Mouse (Mus musculus): ENCODE measurements around the gene Sergef. TPM values are rescaled to one million over a fixed set of nuclear protein-coding genes. Genes with fewer than 3 reads are reported as not detected.

Sergef gene
- total RNA-seq, 1 experiment, result 5.4 TPM

GRCm38 (mm10) chr7:46591546-46591945, 48.1 kb downstream of the Sergef start:
- Histone ChIP-seq H3K4me3 (ENCODE audit: insufficient read depth in 1 of 2, low read depth in 1 of 2, low read length in 2 of 2, poor library complexity in 1 of 2, severe bottlenecking in 1 of 2) (no peak overlapping the region), H3K9me3 (ENCODE audit: control insufficient read depth, insufficient read depth, low read depth, low read length) (no peaks in the 10 kb centered on the region), H3K4me1 (ENCODE audit: control insufficient read depth in 2 of 2, insufficient read depth in 2 of 2, low read length in 2 of 2, poor library complexity in 1 of 2) (no peaks in the 10 kb centered on the region), H3K36me3 (ENCODE audit: control insufficient read depth, insufficient read depth, low read length, poor library complexity, severe bottlenecking) (no peaks in the 10 kb centered on the region), H3K27ac (ENCODE audit: insufficient read depth, low read depth, low read length, poor library complexity, severe bottlenecking) (no peak overlapping the region), H3K9ac (ENCODE audit: insufficient read depth, low read depth, low read length, poor library complexity, severe bottlenecking) (no peak overlapping the region)
- in situ Hi-C loops (cut with MboI; ENCODE audit: low sequenced_read_pairs in 2 of 2, unreplicated experiment in 2 of 2), result no loop called here
- TF ChIP-seq ZC3H11A (IDR thresholded peaks at IDR 0.05; ENCODE audit: borderline replicate concordance, low read depth, low read length) (no peak), HCFC1 (IDR thresholded peaks at IDR 0.05; ENCODE audit: borderline replicate concordance, insufficient read depth, low read length) (no peak), MAFK (IDR thresholded peaks at IDR 0.05; ENCODE audit: insufficient read depth, low read depth, low read length) (no peak), CHD2 (IDR thresholded peaks at IDR 0.05; ENCODE audit: low read depth, low read length) (no peak), ZNF384 (IDR thresholded peaks at IDR 0.05; ENCODE audit: low read depth, low read length) (no peak)
- DNase-seq (ENCODE audit: low read depth, low spot score), result no peak

DNA sequence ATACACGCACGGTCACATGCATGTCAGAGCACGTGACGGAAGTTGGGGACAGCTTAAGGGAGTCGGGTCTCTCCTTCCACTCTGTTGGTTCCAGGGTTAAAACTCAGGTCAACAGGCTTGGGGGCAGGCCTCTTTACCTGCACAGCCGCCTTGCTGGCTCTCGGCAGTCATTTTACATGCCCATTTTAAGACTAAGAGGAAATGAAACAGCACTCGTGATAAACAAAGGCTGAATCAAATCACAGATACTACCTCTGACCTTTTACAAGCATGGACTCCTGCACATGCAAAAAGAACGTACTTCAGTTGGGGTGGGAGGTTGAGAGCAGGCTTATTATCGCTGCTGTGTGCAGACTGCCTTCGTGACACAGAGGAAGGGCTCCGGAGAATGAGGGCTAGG, 50.4 kb downstream of the Sergef start:
- Histone ChIP-seq H3K36me3 (ENCODE audit: control insufficient read depth, insufficient read depth, low read length, poor library complexity, severe bottlenecking) (no peaks in the 10 kb centered on the region), H3K27ac (ENCODE audit: insufficient read depth, low read depth, low read length, poor library complexity, severe bottlenecking) (no peak overlapping the region), H3K9ac (ENCODE audit: insufficient read depth, low read depth, low read length, poor library complexity, severe bottlenecking) (no peak overlapping the region), H3K4me1 (ENCODE audit: control insufficient read depth in 2 of 2, insufficient read depth in 2 of 2, low read length in 2 of 2, poor library complexity in 1 of 2) (no peaks in the 10 kb centered on the region), H3K4me3 (ENCODE audit: insufficient read depth in 1 of 2, low read depth in 1 of 2, low read length in 2 of 2, poor library complexity in 1 of 2, severe bottlenecking in 1 of 2) (no peak overlapping the region), H3K9me3 (ENCODE audit: control insufficient read depth, insufficient read depth, low read depth, low read length) (no peaks in the 10 kb centered on the region)
- TF ChIP-seq ZNF384 (IDR thresholded peaks at IDR 0.05; ENCODE audit: low read depth, low read length) (no peak), CHD2 (IDR thresholded peaks at IDR 0.05; ENCODE audit: low read depth, low read length) (no peak), HCFC1 (IDR thresholded peaks at IDR 0.05; ENCODE audit: borderline replicate concordance, insufficient read depth, low read length) (no peak), MAFK (IDR thresholded peaks at IDR 0.05; ENCODE audit: insufficient read depth, low read depth, low read length) (no peak), ZC3H11A (IDR thresholded peaks at IDR 0.05; ENCODE audit: borderline replicate concordance, low read depth, low read length) (no peak)
- in situ Hi-C loops (cut with MboI; ENCODE audit: low sequenced_read_pairs in 2 of 2, unreplicated experiment in 2 of 2), result no loop called here
- DNase-seq (ENCODE audit: low read depth, low spot score), result no peak

DNA sequence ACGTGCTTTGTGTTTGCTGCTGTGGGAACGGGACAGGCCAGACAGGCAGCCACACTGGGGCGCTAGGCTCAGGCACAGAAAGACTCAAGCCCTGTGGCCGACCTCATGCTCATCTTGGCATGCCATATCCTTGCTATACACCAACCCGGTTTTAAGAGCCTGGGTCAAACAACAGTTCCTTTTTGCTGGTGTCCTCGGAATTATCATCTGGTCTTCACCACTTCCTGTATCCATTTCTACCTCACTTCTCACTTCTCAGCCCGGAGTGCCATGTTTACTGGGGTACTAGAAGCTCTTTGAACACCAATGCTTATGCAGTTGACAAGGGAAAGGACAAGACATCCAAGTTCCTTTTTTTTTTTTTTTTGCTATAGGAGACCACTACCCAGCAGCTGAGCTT, 51.6 kb downstream of the Sergef start:
- no peaks in the 10 kb centered on the region for H3K9me3 ChIP-seq (ENCODE audit: control insufficient read depth, insufficient read depth, low read depth, low read length)
- H3K27ac ChIP-seq (ENCODE audit: insufficient read depth, low read depth, low read length, poor library complexity, severe bottlenecking), result no peak overlapping the region
- H3K4me1 ChIP-seq (ENCODE audit: control insufficient read depth in 2 of 2, insufficient read depth in 2 of 2, low read length in 2 of 2, poor library complexity in 1 of 2), result no peaks in the 10 kb centered on the region
- DNase-seq (ENCODE audit: low read depth, low spot score), result no peak
- in situ Hi-C loops (cut with MboI; ENCODE audit: low sequenced_read_pairs in 2 of 2, unreplicated experiment in 2 of 2), result no loop called here
- H3K9ac ChIP-seq (ENCODE audit: insufficient read depth, low read depth, low read length, poor library complexity, severe bottlenecking), result no peak overlapping the region
- TF ChIP-seq HCFC1 (IDR thresholded peaks at IDR 0.05; ENCODE audit: borderline replicate concordance, insufficient read depth, low read length) (no peak), CHD2 (IDR thresholded peaks at IDR 0.05; ENCODE audit: low read depth, low read length) (no peak), MAFK (IDR thresholded peaks at IDR 0.05; ENCODE audit: insufficient read depth, low read depth, low read length) (no peak), ZNF384 (IDR thresholded peaks at IDR 0.05; ENCODE audit: low read depth, low read length) (no peak), ZC3H11A (IDR thresholded peaks at IDR 0.05; ENCODE audit: borderline replicate concordance, low read depth, low read length) (no peak)
- no peak overlapping the region for H3K4me3 ChIP-seq (ENCODE audit: insufficient read depth in 1 of 2, low read depth in 1 of 2, low read length in 2 of 2, poor library complexity in 1 of 2, severe bottlenecking in 1 of 2)
- no peaks in the 10 kb centered on the region for H3K36me3 ChIP-seq (ENCODE audit: control insufficient read depth, insufficient read depth, low read length, poor library complexity, severe bottlenecking)

DNA sequence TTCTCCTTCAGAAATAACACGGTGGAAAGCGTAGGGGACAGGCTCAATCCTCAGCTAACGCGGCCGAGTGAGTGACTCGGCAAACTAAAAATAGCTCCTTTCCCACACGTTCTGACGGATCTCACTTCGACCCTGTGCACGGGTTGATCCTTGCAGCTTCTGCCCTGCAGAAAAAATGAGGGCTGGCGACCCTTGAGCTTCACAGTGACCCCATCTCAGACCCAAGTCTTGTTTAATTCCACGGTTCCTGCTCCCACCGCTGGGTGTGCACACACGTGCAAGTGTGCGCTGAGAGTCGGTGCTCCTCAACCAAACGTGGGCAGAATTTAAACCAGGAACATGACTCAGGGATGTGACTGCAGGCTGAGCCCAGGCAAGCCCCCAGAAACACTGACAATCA, 52.1 kb downstream of the Sergef start:
- TF ChIP-seq MAFK (IDR thresholded peaks at IDR 0.05; ENCODE audit: insufficient read depth, low read depth, low read length), result no peak
- TF ChIP-seq HCFC1 (IDR thresholded peaks at IDR 0.05; ENCODE audit: borderline replicate concordance, insufficient read depth, low read length), result no peak
- no peak for TF ChIP-seq ZC3H11A (IDR thresholded peaks at IDR 0.05; ENCODE audit: borderline replicate concordance, low read depth, low read length)
- no peak for TF ChIP-seq ZNF384 (IDR thresholded peaks at IDR 0.05; ENCODE audit: low read depth, low read length)
- TF ChIP-seq CHD2 (IDR thresholded peaks at IDR 0.05; ENCODE audit: low read depth, low read length), result no peak
- H3K27ac ChIP-seq (ENCODE audit: insufficient read depth, low read depth, low read length, poor library complexity, severe bottlenecking), result no peak overlapping the region
- DNase-seq (ENCODE audit: low read depth, low spot score), result no peak
- H3K36me3 ChIP-seq (ENCODE audit: control insufficient read depth, insufficient read depth, low read length, poor library complexity, severe bottlenecking), result no peaks in the 10 kb centered on the region
- in situ Hi-C loops (cut with MboI; ENCODE audit: low sequenced_read_pairs in 2 of 2, unreplicated experiment in 2 of 2), result no loop called here
- H3K9ac ChIP-seq (ENCODE audit: insufficient read depth, low read depth, low read length, poor library complexity, severe bottlenecking), result no peak overlapping the region
- no peaks in the 10 kb centered on the region for H3K9me3 ChIP-seq (ENCODE audit: control insufficient read depth, insufficient read depth, low read depth, low read length)
- no peak overlapping the region for H3K4me3 ChIP-seq (ENCODE audit: insufficient read depth in 1 of 2, low read depth in 1 of 2, low read length in 2 of 2, poor library complexity in 1 of 2, severe bottlenecking in 1 of 2)
- H3K4me1 ChIP-seq (ENCODE audit: control insufficient read depth in 2 of 2, insufficient read depth in 2 of 2, low read length in 2 of 2, poor library complexity in 1 of 2), result no peaks in the 10 kb centered on the region

Data from ES-E14 (cell line).